Mouse (Mus musculus) c-Kit-positive CD71-positive TER-119-positive erythroid progenitor cells, embryonic 14.5 days (primary cell): ENCODE data around the gene Timm8a2.

Experiments used
- DNase-seq: peaks from one replicate; pipeline ENCODE4 v3.0.0-alpha.2; 2013; ENCODE audit warnings: low spot score

Gene Timm8a2

DNA sequence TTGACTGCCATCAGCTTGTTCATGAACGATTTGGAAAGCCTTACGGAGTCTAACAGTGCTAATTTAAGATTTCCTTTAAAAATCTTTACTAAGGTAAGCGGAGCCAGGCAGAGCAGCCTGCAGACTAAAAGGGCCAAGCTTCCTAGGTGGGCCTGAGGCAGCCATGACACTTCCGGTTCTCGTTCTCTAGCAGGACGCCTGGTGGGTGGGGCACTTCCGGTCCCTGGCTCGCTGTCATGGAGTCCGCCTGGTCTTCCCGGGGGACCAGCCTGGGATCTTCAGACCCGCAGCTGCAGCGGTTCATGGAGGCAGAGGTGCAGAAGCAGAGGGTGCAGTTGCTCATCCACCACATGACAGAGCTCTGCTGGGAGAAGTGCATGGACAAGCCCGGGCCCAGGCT is at the start of gene Timm8a2:
Gene Timm8a2 (plus strand): TSS at position 224 of the 400 bp plus-strand sequence.
- DNase-seq, result no peak

DNA sequence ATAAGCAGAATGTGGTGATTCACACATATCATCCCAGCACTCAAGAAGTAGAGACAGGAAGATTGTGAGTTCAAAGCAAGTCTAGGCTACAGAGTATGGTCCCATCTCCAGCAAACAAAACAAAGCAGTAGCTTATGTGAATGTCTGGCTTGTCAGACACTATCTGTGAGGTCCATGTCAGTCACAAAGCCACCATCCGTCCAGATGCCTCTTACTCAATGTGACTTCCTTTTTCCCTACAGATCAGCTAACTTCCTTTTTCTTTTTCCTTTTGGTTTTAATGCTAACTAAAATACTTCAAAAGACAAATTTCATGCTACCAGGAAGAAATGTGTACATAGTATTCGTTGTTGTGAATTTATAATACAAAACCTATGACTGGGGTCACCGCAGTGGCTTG is 49.0 kb upstream of the Timm8a2 start:
- no peak for DNase-seq

DNA sequence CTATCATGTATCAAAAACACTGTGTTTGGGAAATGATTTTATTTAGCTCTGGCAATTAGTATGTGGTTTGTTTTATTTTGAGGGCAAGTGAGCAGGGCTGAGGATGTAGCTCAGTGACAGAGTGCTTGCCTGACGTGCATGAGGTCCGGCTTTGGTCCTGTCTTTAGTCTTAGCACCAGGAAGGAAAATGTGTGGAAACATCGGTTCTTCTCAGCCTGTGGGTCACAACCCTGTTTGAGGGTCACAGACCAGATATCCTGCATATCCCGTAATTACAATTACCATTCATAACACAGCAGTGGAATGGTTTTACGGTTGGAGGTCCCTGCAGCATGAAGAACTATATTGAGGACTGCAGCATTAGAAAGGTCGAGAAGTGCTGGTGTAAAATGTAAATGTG is 48.4 kb upstream of the Timm8a2 start:
- DNase-seq, result no peak

- DNase-seq, result no peak
These were observed 47.2 kb upstream of the Timm8a2 start for GRCm38 (mm10) chr14:121987287-121987686.

- DNase-seq, result no peak
These were observed 46.8 kb upstream of the Timm8a2 start for GRCm38 (mm10) chr14:121987691-121988090.

DNA sequence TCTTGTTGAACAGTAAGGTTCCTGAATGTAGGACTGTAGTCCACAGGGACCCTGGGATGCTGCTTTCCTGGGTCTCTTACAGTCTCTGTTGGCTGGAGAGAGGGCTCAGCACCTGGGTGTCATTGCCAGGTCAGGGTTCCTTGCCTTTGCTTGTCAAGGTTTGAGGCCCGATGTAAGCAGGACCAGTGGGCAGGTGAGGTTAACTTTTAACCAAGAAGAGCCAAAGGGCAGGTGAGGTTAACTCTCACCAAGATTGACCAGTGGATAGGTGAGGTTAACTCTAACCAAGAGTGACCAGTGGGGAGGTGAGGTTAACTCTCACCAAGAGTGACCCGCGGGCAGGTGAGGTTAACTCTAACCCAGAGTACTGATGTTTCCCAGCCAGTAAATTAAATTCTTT is 45.1 kb upstream of the Timm8a2 start:
- DNase-seq, result no peak

GRCm38 (mm10) chr14:121989869-121990268 is 44.6 kb upstream of the Timm8a2 start:
- DNase-seq, result no peak

DNA sequence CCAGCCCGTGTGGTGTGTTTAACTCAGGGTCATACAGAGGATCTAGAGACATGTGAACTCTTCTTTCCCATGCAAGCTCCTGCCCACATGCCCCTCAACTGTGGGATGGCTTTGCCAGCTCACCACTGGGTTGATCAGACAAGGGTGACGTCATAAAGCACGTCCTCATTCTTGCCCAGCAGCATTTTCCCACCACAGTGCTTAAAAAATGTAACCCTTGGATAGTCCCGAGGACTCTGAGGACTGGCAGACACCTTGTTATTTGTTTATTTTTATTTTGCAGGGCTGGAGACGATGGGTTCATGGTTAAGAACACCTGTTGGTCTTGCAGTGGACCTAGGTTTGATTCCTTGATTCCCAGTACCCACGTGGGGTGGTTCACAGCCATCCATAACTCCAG is 43.6 kb upstream of the Timm8a2 start:
- no peak for DNase-seq

DNA sequence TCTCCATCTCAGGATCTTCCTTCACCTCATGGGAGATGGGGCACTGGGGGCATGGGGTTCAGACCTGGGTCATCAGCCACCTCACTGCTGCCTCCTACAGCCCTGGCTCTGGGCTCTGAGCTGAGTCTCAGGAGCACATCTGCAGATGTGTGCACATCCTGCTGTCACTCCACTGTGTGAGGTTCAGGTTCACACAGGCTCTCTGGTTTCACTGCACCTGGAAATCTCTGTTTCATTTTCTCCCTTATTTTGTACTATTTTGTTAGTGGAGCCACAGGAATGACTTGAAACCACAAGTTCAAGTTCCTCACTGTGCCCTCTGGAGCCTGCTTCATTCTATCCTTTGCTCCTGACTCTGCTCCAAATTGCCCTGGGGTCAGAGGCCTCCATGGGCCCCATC is 42.6 kb upstream of the Timm8a2 start:
- DNase-seq, result no peak

GRCm38 (mm10) chr14:121992395-121993280 is 41.8 kb upstream of the Timm8a2 start:
- DNase-seq, result no peak

- DNase-seq, result no peak
These were observed 40.9 kb upstream of the Timm8a2 start for GRCm38 (mm10) chr14:121993616-121994015.

- no peak for DNase-seq
These were observed 40.2 kb upstream of the Timm8a2 start for GRCm38 (mm10) chr14:121994171-121994700.

DNA sequence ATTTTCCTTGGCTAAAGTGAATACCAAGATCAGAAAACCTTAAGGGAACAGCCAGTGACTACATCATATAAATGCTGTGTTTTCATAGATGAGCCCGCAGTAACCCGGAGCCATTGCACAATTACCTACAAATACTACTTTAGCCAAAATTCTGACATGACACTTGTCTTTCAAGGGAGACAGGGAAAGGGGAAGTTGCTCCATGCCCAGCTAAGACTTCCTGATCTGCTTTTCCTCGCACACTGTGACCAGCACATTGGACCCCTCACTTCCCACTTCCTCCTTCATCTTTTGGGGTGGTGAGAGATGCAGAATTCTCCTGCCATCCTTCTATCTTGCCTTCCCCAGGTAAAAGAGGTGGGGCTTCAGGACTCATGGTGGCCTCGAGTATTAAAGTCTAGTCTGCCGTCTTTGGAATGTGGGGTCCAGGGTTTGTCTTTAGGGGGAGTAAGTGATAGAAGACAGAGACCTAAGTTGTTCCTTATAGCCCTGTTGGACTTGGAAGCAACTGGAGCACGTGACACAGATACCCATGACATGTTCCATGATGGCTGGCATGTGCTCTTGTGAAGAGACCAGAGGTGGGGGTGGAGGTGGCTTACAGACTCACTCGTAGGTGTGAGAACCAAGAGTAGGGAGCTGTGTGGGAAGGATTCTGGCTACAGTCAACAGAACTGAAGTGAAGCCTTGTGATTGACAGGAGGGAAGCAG is 39.5 kb upstream of the Timm8a2 start:
- no peak for DNase-seq

DNA sequence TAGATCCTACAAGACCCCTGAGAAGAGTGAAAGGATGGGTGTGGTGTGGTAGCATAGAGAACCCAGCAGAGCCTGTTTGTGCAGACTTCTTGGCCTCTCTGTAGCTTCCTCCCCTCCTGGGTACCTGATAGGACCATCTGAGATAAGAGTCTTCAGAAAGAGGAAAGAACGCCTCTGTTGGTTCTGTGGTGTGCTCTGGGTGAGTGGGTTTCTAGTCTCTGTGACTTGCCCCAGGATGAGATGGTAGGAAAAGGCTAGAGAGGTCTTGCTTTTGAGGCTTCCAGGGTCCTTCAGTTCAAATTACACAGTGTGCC is 39.0 kb upstream of the Timm8a2 start:
- no peak for DNase-seq

GRCm38 (mm10) chr14:121996786-121997185 is 37.7 kb upstream of the Timm8a2 start:
- DNase-seq, result no peak

- no peak for DNase-seq
These were observed 35.0 kb upstream of the Timm8a2 start for GRCm38 (mm10) chr14:121999455-121999854.

DNA sequence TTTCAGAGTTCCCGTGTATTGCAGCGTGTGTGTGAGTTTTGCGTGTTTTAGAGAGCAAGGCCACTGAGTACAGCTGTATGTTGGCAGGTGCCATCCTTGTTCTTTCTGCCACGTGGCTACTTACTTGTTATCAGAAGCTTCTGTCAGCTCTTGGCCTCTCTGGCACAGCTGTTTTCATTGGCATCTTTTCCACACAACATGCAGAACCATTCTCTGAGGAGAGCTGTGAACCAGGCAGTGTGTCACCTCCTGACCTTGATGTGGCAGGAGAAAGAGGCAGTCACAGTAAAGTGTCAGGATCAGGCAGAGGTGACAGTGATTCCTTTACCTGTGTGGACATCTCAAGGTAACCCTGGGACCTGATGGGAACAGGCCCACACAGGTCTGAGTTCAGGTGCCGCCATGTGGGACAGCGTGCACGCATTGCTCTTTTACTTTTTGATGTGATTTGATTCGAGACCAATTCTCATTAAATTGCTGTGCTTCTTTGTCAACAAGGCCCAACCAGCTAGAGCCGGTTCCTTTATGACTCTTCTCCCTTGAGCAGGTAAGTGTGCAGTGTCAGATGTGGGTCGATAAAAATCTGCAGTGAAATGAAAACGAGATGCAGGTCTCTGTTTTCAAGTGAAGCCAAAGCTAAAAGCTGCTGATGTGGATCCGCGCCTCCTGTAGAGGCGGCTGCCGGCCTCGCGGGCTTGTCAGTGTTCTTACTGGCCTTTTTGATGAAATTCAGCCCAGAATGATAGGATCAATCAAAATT is 33.9 kb upstream of the Timm8a2 start:
- no peak for DNase-seq

GRCm38 (mm10) chr14:122002224-122002623 is 32.2 kb upstream of the Timm8a2 start:
- no peak for DNase-seq

DNA sequence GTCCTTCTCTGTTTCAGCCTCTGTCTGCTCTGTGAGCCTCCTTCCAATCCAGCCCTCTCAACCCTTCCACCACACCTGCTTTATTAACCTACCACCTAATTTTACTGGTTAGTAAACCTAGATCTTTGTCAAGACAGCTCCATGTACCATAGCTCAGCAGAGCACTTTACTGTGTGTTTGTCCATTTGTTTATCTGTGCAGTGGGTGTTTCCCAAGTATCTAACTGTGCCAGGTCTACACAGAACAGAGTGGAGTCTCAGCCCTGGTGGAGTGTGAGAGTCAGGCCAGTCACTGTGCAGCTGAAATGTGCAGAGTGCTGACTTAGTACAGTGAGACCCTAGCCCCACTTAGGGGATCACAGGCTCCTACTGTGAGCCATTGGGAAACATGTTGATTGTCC is 30.7 kb upstream of the Timm8a2 start:
- DNase-seq, result no peak

DNA sequence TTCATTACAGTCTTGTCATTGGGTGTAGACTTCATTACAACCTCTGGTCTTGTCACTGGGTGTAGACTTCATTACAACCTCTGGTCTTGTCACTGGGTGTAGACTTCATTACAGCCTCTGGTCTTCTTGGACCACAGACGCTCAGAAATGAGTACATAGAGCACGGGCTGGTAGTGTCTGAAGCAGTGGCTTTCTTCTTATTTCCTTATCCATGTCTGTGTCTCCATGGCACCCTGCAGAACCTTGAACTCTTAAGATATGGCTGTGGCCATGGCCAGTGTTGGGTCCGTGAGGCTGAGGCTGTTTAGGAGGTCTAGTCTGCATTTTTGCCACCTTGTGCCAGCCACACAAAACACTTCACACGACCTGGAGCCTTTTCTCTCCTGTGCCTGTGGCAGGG is 26.2 kb upstream of the Timm8a2 start:
- DNase-seq, result no peak

GRCm38 (mm10) chr14:122009502-122009901 is 25.0 kb upstream of the Timm8a2 start:
- DNase-seq, result no peak

- no peak for DNase-seq
These were observed 24.2 kb upstream of the Timm8a2 start for GRCm38 (mm10) chr14:122010301-122010700.

- no peak for DNase-seq
These were observed 22.7 kb upstream of the Timm8a2 start for GRCm38 (mm10) chr14:122011768-122012167.
